Mouse (Mus musculus) retina, embryonic 14.5 days (tissue): ENCODE data around the gene Ubxn11.

ENCODE experiments used
- DNase-seq: peaks from one replicate; pipeline ENCODE4 v3.0.0-alpha.2; 2015; ENCODE audit warnings: low spot score

Ubxn11 gene

DNA sequence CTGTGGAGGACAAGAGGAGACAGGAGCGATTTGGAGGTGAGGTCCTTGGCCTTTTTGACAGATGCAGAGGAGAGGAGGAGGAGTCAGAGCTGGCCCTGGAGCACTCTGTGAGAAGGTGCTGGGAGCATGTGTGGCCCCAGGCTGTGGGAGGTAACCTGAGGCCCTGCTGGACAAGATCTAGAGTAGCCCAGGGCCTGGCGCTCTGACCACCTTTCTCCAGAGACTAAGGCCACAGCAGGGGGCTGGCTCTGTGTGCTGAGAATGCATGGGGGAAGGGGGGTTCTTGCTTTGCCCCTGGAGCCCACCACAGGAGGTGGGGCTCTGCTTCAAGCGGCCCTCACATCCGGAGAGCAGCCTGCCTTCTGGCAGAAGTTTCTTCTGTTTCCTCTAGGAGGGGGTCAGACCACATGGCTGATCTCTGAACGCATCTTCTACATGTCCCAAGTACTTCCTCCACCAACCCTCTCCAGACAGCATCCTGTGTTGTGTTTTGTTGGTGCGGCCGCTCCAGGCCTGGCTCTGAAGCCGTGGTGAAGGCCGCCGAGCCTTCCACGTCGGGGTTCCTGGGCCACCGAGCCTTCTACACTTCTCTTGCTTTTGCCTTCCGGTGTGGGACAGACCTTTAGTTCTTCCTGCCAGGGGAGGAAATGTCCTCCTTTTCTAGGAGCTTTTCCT is 15.9 kb downstream of the Ubxn11 start:
- DNase-seq, result no peak

DNA sequence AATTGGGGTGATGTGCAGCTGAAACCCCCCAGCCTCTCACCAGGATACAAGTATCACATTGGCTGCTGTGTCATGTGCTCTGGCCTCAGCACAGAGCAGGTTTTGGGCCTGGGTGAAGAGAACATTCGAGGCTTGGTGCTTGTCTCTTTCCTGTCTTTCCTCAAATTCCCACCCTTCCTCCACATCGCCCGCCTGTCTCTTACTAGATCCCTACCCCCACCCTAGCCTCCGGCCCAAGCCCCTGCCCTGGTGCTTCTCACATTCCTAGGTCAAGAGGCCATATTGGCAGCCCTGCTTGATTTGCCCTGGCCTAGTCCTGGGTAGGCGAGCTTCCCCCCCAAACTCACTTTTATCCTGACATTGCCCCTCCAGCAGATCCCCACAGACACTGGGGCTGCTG is 16.7 kb downstream of the Ubxn11 start:
- no peak for DNase-seq

DNA sequence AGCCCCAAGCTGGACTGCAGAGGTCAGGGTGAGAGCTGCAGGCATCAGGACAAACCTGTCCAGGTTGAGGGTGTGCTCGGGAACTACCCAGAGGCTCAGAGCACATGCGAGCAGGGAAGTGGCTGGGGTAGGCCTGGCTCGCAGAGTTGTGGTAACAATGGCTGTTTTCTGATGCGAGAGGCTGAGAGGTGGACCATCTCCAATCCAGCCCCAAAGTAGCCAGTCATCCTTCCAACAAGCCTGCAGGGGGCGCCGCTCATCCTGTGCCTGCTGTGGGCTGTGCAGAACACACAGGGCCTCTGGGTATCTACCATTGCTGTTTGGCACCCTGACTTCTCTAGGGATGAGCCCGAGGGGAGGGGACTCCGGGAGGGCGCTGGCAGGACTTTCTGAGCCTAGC is 17.3 kb downstream of the Ubxn11 start:
- DNase-seq, result peak; percentile 65

DNA sequence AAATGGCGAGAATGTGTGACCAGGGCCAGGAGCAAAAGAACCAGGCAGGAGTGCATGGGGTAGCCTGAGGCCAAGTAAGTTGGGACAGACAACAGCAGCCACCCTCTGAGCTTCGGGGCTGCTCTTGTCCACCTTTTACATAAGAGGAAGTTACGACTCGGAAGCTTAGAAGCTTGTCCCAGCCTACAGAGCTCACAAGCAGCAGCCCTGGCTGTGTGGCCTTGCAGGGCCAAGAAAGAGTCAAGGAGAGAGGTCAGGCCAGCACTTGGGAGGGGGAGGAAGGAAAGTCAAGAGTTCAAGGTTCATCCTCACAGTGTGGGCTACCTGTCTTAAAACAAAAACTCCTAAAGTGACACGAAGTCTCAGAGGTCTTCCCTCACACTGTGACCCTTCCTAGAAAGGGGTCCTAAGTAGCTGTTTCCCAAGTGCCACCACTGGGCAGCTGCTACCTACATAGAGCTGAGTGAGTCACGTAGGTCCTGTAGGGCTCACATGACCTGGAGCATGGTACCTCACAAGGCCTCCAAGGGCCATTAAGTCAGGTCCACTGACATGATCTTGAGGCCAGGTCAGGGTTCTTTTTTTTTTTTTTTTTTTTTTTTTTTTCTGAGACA is 17.9 kb downstream of the Ubxn11 start:
- DNase-seq, result no peak

DNA sequence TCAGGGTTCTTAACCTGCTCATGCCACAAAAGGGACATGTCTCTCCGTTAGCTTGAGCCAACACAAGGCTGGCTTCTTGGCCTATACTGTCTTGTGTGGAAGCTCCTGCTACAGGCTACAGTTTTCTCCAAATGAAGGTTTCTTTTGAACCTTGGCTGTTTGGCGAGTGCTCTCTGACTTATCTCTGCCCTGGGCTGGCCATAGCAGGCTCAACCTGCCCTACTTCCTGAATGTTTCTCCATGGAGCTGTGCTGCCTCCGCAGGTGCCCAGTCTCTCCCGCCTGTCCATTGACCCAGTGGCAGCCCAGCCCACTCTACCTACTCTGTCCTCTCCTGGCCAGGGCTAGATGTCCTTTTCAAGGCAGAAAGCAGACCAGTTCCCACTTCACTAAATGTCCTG is 18.5 kb downstream of the Ubxn11 start:
- DNase-seq, result no peak

DNA sequence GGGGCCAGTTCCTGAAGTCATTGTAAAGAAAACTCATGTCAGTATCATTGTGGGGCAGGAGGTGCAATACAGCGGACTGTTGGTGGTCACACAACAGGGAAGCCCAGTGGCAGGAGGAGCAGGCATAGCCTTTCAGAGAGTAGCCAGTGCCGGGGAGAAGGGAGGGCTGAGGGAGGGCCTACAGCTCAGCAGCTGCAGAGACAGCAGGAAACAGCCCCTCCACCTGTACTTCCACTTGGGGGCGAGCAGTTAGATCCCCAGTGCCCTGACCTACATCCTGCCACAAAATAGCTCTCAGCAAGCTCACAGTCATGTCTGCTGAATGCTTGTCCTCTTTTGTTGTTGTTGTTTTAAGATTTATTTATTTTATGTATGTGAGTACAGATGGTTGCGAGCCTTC is 19.2 kb downstream of the Ubxn11 start:
- DNase-seq, result peak; percentile 32

DNA sequence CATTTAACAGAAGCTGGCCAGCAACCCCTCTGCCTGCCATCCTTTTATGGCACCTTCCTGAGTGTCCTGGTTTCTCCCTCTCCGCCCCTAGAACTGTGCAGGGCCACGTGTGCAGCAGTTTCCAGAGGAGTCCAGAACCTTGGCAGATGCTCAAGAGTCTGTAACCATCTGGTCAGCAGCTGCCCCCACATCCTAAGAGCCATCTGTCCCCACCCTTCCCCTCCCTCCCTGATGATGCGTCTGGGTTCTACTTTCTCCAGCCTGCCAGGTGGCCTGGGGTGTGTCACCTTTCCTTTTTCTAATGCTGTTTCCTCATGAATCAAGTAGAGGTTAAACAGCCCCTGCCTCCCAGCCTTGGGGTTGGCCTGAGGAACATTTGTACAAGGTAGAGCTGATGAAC is 19.9 kb downstream of the Ubxn11 start:
- peak; percentile 35 for DNase-seq

DNA sequence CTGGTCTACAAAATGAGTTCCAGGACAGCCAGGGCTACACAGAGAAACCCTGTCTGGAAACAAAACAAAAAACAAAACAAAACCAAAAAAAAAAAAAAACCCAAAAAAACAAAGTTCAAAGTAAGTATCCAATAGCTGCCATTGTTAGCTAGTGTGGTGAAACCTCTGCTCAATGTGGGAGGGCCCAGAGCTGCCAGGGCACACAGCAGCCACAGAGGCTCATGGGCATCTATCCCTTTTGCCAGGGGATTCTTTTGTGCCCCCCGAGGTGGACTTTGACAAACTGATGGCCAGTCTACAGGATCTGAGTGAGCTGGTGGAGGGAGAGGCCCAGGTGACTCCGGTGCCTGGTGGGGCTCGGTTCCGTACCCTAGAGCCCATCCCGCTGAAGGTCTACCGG is 20.8 kb downstream of the Ubxn11 start:
- DNase-seq, result no peak

DNA sequence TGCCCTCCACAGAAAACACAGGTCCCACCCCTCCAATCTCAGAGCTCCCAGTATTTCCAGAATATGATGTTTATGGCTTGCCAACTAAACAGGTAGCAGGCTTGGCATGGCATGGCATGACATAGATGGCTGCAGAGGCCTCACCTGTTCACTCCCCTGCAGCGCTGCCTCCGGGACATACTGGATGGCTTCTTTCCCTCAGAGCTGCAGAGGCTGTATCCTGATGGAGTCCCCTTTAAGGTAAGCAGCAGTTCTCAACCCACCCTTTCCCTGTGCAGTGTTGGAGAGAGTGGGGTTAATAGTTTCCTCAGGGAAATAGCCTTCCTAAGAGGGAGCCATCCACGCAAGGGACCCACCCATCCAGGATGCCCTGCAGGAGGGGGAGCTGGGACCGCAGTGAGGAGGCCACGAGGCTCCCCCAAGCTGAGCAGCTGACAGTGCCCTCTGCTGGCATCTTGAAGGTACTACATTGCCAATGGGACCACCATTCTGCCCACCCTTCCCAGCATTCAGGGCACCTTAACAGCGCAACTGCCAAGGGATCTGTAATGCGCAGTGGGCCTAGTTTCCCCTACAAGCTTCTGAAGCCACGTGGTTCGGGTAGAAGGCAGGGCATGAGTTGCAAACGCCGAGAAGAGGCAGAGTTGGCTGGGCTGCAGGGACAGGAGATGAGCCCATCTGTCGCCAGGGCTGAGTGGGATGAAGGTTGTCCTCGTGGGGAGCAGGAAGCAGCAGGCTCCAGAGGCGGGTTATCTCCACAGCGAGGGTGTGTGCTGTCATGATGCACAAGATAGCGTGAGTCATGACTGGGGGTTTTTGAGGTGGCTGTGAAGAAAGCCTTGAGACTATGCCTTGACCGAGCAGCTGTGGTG is 21.5 kb downstream of the Ubxn11 start:
- DNase-seq, result peak; percentile 84

DNA sequence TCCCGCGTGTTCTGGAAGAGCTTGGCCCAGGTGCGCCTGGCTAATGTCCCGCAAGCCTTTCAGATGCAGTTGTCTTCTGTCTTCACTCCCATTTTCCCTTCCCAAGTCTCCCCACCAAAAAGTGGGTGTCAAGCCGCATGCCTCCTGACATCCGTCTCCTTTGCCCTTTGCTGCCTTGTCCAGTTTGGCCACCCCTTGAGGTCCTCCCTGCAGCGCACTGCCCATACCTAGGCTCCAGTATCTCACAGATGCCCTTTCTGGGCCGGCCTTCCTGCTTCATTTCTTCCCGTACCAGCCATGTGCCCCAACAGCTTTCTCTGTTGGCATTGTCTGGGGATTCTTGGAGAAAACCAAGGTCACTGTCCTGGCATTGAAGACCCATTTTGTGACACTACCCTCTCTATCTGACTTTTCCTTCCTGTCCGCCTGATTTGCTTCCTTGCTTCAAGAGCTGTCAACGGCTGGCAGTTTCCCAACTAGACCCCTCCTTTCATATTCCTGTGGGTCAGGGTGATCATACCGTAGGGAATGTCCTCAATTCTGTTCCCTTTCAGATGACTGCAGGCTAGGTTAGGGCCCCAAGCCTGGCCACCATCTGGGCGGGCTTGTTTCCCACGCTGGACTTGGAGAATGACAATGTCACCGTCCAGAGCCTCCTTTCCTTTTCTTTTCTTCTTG is 23.2 kb downstream of the Ubxn11 start:
- no peak for DNase-seq

DNA sequence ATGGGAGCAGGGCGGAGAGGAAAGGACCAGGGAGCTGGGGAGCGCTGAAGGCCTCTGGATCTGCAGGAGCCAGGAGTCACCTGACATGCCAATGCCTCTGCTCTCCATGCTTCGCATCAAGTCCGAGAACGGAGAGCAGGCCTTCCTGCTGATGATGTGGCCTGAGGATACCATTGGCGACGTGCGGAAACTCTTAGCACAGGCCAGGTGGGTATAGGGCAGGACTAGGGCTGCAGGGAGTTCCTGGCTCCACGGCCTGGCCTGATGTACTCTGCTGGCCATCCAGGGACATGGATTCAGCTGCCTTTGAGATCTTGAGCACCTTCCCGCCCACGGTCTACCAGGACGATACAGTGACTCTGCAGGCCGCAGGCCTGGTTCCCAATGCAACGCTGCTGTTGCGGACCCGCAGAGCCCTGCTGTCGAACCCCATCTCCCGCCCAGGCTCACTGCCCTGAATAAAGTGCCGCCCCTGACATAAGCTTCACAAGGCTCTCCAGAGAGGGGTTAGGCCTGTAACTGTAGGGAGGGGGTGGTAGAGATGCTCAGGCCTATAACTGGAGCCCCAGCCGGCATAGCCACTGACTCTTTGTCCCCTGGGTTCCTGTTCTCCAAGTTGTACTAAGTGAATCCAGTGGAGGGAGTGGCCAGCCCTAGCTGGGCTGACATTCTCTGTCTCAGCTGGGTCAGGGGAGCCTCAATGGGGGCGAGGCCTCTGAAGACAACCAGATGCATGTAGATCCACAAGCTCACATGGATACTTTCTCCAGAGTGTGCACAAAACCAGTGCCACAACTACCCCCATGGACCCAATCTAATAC is 24.1 kb downstream of the Ubxn11 start:
- no peak for DNase-seq

DNA sequence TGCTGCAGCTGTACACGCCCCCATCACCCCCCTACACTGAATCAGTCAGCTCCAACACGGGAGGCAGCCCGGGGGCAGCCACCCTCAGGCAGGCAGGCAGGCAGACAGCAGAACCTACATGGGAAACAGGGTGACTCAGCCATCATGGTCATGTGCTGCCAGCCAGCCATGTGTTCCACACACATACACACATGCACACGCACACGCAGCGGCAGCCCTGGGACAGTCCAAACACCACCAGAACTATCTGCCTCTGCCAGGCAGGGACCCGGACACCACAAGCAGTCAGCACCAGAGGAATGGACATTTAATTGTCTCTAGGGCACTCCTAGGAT is 24.7 kb downstream of the Ubxn11 start:
- DNase-seq, result no peak

DNA sequence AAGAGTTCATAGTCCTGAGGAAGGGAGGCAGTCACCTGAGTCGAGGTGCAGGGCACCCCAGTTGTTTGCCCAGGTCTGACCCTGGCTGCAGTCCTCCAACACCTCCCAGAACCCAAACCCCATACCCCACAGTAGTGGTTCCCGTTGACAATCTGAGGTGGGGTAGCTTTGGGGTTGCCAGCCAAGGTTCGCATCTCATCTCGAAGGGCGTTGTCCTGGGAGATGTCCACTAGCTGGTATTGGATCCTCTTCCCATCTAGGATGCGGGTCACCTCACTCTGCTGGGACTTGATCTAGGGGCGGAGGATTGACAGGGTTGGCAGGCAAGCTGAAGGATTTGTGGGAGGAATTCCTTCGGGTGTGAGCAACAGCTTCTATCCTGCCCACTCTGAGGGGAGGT is 25.4 kb downstream of the Ubxn11 start:
- DNase-seq, result no peak

DNA sequence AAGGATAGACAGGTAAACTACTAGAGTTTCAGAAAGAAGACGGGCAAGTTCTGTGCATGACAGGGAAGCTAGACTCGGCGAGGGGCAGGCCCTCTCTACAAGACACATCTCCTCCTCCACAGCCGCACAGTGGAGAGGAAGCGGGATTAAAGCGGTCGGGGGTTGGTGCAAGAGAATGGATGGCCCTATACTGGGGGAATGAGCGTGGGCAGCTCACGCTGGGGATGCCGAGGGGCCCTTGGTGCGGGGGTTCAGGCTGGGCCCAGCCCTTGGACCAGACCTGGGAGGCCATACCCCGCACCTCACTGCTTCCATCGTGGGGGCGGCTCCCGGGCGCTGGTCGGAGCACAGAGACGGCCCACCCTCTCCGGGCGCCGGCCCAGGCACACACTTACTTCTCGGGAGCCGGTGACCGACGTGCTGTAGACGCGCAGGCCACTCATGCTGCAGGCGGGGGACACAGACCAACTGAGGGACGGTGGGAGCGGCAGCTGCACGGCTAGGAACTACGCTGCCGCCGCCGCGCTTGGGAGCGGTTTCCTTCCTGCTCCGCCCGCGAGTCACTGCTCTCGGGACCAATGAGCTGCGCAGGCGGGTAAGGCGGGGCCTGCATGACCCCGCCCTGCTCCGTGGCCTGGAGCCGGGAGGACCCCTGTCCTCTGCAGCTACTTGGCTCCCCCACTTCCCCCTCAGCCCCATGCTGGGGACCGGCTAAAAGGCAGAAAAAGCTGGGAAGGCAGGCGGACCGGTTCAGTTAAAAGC is 26.0 kb downstream of the Ubxn11 start, which contains the start of gene Sh3bgrl3:
Sh3bgrl3 (minus strand) TSS at position 569 of the 762 bp plus-strand sequence.
- peak; percentile 89 for DNase-seq

DNA sequence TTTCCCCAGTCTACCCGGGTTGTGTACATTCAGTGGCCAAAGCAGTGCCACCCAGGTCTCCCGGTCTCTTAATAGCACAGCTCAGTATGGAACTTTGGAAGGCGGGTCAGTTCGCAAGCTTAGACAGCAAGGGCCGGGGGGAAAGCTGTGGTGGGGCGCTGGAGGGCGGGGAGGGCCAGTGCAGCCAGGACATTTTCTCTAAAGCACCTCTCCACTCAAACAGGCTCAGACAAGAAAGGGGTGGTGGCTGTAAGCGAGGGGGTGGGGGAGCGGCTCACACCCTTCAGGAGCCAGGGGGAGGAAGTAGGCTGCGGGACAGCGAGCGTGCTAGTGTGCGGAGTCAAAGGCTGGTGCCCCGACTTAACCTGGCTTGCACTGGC is 26.6 kb downstream of the Ubxn11 start:
- DNase-seq, result no peak

DNA sequence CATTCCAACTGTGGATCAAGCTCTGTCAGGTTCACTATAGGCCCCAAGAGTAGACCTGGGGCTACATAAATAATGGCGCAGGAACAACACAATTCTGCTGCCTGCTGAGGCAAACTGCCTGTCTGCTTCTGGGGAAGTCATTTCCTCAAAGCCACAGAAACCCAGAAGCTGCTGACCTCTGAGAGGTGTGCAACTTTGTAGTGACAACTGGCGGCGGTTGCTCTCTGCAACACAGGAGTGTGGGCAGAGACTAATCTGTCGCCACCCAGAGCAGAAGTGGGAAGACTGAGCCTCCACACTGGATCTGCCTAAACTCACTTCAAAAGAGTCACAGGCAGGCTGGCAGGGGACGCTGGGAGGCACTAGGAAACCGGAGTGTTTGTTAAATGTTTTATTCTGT is 27.1 kb downstream of the Ubxn11 start:
- DNase-seq, result no peak

DNA sequence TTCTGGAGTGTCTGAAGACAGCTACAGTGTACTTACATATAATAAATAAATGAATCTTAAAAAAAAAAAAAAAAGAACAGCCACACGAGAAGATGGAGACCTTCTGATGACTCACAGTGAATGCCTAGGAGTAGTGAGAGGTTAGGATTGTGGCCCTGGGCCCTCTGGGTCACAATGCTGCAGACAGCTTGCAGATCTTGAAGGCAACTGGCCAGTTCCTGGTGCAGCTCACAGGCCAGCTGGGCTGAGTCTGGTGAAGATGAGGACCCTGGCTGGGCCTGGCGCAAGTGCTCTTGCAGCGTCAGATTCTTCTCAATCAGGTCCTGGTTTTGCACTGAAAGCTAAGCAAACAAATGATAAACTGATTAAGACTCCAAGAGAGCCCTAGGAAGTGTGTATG is 29.7 kb downstream of the Ubxn11 start:
- no peak for DNase-seq

DNA sequence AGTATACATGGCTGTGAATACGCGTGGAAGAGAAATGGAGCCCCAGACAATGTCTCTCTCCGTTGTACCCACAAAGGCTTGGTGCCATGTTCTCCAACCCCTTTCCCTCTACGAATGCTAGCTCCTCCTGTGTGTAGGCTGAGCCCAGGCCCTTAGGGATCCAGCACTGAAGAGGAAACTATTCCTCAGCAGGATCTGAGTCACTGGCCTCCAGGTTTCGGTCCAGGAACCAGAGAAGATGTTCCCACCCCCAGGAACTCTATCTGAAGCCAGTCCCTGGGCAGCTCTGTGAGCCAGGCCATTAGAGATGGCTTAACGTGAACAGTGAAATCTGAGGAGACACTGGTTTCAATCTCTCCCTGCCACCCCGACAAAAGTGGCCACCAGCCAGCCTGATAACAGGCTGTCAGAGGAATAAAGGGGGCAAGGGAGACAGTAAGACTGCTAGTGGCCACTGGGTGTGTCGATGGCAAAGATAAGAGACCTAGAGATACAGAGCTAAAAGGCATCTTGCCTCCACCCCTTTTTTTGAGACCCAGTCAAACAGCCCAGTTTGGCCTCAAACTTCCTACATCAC is 30.2 kb downstream of the Ubxn11 start:
- DNase-seq, result no peak

DNA sequence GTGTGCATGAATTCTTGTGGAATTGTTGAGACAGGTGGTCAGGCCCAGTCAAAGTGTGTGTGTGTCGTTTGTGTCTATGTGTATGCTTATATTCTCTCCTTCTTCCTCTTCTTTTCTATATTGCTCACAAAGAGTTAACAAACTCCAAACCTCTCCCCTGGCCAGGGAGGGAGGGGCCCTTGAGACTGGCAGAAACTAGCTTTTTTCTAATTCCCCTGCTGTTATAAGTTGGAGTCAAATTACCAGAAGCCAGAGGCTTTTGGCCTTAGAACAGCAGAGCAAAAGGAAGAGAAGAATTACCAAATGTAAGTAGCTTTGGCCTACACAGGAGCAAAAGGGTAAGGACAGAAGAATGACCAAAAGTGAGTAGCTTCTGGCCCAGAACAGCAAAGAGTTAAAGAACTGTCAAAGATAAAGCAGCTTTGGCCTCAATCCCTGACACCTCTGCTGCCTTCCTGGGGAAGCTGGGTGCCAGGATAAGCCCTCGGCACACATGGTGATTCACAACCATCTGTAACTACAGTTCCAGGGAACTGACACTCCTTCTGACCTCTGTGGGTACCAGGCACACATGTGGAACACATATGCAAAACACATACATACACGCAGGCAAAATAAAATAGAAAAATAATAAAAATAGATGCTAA is 34.0 kb downstream of the Ubxn11 start:
- DNase-seq, result no peak

DNA sequence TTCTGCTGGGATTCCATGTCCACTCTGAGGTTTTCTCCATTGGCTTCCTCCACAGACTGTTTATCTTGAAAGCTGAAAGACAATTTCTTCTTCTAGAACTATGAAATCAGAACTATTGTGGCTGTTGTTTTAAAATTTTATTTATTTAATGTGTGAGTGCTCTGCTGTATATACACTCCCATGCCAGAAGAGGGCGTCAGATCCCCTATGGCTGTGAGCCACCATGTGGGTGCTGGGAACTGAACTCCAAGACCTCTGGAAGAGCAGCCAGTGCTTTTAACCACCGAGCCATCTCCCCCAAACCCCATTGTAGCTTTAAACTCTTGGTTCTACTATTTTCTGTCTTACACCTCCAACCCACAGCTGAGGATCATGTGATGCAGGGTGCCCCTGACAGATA is 36.5 kb downstream of the Ubxn11 start:
- peak; percentile 21 for DNase-seq
